Mouse (Mus musculus) urinary bladder, postnatal 14 days (tissue): Measurements from ENCODE around the gene Txk.

ENCODE experiments used
- DNase-seq: peaks from one replicate; pipeline ENCODE4 v3.0.0; 2021; ENCODE audit warnings: low spot score

Gene Txk

DNA sequence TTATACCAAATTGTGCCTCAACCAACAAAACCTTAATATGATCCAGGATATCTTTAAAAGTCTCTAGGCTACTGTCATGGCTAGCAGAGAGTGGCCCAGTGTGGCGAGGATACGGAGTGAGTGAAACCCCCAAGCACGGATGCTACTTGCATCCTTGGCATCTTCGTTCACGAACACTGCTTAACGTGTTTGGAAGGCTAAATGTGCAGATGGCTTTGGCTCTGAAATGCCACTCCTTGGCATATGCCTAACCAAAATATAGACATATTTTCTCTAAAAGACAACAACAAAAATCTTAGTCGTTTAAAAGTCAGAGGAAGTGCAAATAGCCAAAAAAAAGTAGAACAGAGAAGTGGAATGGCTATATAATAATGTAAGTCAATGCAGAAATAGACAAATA is 63.0 kb downstream of the Txk start:
- DNase-seq: no peak

DNA sequence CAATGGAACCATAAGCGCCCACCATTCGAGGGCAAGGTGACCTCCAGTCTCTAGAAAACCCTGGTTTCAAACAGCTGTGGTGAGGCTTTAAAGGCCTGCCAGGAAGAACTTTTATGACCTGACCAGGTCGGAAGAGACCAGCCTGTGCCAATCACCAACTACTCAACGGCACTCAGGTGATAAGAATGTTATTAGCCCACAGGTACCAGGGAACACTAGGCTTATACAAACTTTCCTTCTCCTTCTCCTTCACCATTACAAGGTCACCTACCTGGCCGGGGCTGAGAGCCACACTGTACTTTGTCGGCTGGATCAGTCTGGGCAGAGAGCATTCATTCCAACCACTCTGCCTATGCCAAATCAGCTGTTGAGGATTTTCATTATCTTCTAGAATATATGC is 71.1 kb downstream of the Txk start:
- DNase-seq: no peak

DNA sequence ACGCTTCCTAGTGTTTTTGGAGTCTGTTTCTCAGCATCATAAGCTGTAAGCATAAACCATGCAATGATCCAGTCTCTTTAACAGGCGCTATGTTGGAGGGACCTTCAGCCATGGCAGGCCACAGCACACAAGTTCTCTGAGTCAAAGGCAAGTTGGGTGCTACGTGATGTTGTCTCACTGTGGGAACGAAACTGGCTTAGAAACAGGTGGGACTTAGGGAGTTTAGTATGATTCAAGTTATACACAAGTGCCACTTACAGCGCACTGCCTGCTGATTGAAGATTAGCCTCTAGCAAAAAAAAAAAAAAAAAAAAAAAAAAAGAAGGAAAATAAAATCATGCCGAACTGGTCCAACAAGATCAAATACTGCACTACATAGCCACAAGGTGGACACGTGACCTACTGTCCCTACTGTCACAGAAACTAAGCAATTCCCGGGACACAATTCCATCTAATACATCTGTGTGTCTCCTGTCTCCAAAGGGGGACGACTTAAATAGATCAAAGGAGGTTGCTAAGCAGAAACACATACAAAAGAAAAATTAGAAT is 77.5 kb downstream of the Txk start:
- peak; percentile 18 for DNase-seq

DNA sequence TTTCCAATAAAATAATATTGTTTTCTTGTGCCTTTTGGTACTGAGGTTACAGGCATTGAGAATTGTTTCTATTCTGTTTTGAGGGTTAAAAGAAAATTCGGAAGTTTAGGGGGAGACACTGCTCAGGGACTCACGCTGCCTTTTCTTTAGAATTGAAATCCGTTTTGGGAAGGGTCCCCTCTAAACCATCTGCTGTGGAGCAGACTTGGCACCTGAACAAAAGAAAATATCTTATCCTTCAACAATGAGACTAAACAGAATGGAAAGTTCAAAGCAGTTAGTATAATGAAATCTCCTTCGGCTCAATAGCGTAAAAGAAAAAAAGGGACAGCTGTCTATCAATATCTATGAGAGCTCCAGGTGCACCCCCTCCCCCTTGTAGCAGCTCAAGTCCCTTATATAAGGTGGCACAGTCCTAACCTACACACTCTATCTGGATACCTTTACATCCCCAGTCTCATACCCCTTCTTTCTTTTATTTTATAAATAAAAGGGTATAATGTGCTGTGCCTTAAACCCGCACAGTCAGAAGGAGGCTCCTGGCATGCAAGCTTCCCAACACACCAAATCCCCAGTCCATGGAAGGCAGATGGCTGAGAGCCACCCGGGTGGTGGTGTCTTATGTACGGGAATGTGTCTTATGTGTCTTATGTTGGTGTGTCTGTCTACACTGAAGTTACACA is 81.4 kb downstream of the Txk start:
- no peak for DNase-seq

DNA sequence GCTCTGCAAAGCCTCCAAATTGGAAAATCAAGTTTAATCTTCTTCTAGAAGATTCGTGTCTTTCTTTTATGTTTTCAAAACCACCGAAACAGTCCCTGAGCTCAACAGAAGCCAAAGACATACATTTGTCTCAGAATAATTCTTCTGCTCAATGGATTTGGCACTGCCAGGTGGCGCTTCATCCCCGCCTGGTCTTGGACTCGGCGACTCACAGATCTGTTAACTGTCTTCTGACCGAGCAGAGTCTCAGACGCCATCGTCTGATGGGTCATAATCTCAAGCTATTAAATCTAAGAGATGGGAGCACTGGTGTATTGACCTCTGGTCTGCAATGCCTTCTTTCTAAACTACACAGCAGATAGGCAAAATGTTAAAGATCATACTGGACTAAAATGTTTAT is 84.2 kb downstream of the Txk start:
- DNase-seq: no peak

DNA sequence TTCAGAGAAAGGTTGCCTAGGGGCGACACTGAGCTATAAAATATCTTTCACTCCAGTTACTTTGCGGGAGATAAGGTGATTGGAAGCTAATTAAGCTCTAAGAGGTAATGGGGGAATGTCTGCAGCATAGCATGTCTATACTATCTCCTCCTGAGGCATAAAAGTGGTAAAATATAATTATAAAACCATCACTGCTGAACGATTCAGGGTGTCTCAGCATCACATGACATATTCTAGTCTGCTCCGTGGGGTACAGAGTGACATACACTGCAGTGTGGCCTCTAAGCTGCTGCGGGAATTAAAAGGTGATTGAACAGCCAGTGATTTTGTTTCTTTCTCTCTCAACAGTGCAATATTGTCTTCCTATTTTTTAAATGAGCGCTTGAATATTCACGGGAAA is 86.1 kb downstream of the Txk start:
- DNase-seq: no peak

DNA sequence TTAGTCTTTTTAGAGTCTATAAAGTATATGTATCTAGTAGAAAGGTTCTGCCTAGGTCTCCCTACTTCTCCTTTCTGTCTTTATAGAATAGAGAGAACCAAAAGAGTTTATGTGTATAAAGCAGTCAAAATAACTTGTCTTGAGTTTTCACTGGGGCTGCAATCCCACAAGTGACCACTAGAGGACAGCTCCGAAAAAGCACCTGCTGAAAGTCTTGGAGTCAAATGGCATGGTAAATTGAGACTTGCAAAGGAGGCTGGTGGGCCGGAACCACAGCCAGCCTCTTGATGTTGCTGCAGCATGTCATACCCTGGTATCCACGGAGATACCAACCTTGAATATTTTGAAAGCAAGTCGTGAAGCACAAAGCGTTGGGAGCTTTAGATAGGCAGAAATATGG is 87.3 kb downstream of the Txk start:
- DNase-seq: peak; percentile 66

DNA sequence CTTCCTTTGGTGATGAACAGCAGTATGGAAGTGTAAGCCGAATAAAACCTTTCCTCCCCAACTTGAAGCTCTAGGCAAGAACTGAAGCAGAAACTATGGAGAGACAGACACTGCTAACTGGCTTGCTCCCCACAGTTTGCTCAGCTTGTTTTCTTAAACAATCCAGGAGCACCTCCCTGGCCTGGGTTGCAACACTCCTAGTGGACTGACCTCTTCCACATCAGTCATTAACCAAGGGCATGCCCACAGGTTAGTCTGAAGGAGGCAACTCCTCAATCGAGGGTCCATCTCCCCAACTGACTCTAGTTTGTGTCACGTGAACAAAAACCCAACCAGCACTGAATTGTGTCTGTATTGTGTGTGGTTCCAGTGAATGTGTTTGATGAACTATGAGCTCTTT is 87.7 kb downstream of the Txk start:
- no peak for DNase-seq

DNA sequence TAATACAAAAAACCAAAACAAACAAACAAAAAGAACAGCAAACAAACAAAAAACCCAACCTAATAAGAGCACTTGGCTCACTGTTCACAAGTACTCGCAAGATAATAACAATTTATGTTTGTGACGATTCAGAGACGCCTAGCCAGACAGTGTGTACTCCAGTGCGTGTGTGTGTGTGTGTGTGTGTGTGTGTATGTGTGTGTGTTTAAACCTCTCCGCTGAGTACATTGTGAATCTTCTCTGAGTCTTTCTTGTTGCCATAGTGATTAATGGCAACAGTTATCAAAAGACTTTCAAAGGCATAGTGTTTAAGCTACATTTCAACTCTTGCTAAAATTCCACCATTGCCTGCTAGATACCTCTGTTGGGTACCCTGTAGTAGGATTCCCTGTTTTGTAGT is 88.5 kb downstream of the Txk start:
- DNase-seq: no peak

DNA sequence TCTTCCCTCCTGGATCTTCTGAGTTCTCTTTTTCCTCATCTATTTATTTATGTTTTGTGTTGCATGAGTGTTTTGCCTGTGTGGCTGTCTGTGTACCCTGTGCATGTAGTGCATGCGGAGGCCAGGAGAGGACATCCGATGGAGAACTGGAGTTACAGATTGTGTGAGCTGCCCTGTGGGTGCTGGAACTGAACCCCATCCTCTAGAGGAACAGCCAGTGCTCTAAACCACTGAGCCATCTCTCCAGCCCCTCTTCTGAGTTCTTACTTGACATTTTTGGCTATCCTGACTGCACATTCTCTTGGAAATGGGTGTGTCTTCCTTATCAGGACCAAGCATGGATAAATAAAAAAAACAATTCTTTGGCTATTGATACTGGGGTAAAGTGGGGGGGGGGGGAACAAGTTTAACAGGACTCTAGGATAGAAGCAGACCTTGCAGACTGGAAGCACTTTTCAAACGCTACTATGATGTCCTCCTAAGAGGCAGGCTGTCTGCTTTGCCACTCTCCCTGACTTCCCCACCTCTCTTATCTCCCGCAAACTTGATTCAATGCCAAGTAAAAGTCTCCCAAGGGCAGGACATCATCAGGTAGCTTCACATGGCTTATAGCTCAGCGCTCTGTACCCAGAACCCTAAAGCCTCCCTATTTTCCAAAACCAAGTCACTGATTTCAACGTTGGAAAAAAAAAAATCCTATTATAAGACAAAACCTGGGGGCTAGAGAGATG is 91.4 kb downstream of the Txk start:
- no peak for DNase-seq

DNA sequence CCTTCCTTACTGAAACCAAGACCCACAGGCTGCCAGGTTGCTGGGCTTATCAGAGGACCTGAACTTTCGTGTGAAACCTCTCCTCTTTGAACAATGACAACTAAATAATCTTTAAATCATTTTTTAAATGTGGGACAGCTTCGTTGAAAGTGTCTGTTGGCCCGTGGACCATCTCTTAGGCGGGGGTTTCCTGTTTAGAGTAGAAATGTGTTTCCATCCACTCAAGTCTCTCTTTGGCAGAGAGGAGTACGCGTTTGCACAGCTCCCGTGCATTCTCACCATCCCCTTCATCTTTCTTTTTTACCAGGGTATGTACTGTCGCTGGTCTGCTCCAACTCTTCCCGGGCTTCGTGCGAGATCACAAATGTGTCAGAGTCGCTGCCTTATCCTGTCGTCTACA is 94.2 kb downstream of the Txk start:
- DNase-seq: no peak

DNA sequence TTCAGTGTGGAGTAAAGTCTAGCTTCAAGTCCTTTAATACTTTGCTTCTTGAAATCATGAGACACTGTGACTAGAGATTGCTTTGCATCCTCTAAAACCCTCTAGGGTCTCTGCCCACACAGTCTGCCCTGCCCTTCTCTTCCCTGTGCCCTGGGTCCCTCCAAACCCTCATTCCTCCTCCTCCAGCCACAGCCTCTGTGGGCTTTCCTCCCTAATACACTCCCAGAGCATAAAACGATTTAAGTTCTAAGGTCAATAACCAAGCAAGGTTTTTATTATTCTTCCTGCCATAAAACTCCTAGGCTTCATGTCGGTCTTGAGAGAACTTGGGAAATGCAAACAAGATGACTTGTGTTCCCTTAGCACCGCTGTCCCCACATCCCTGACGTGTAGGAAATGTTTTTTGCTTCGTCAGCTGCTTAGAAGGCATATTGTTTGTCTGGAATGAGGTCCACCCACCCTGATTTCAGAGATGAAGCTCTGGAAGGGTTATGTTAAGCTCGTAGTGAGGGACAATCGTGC is 96.2 kb downstream of the Txk start:
- no peak for DNase-seq

DNA sequence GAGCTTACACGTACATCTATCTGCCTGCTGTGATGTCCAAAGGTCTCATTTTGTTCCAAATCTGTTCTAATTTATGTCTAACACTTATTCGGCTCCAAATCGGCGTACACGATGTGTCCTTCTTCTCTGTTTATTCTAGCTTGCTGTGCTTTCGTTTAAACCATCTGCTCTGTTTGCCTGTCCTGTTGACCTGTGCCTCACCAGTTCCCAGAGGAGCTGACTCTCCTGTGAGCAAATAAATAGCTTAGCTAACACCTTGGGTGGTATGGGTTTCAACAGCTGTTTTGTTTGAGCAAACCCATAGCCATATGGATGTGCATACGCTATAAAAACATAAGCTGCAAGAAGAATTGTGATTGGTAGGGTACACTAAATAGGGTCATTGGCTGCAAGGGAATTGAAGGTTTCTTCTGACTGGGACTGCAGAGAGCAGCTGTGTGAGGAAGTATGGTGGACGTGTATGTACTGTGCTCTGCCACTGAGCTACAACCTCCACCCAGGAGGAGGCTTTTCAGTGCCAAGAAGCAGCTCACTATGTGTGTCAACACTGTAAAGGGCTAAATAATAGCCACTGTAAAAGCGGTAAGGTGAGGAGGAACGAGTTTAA is 99.4 kb downstream of the Txk start:
- no peak for DNase-seq

DNA sequence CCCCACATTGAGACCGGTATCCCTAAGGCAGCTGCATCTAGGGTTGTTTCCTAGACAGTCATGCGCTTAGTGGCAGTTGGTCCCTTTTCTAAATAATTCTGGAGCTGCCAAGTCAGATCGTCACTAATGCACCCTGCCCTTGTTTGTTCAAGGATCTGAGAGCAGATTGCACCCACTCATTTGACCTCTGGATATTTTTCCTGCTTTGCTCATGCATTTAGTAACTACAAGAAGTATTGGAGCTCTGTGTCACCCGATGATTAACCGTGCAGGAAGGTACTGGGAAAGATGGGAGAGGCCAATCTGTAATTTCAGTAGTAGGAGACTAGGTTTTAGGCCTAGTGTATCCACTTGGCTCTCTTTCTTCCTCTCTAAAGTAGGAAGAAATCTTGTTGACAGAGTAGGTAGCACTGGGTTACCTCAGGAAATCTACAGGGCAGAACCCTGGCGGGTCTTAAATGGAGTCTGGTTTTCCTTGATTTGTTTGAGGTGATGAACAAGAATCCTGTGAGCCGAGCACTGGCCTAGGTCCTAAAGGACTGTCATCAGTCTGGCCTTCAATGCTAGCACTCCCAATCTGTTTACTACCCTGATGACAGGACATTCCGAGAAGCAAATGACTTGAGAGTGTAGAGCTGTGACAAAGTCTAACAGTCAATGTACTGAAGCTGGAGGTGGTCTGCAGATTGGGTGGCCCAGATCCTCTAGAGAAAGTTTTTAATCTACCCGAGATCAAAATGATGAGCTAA is 103.4 kb downstream of the Txk start:
- DNase-seq: peak; percentile 24

DNA sequence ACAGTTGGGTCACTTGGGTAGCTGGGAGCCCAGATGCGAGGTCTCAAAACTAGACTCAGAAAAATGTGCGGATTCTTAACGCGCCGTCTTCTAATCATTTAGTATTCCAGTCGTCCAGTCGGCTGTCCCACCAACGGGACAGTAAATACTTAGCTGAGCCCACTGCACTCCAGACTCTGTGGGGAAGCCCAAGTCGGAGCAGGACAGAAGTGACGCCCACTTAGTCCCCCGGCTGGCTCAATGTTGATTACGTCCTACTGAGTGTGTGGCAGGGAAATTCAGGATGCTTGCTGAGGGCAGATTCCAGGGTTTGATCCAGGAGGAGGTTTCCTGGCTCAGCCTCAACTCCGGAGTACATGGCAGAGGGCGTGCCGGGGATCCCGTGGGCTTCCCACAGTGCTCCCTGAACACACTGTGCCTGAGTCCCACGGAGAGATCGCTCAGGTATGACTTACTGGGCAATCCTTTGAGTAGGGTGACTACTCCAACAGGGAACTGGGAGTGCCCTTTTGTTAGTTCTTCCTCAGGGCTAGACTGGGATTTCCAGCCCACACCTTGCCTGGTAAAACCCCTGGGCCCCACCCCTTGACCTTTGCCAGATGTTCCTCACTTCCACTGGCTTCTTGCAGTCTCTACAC is 104.5 kb downstream of the Txk start:
- no peak for DNase-seq

DNA sequence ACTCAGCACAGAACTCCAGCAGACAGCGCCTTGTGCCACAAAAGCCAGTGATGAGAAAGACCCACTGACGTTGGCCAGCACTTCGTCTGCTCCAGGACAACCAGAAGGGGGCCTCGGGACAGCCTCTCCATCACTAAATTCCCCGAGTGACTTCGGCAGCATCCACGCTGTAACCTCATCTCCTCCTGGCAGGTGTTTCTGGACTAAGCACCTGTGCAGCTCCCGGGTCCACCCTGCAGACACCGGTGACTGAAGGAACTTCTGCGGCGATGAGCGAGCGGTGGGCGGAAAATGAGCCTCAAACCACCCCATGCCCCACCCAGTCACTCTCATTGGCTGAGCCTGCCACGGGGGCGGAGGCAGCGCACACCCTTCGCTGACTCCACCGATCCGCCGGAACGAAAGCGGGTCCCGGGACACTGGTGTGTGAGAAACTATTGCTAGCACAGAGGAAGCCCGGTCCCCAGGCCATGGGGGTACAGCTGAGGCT is 105.1 kb downstream of the Txk start, which contains the start of gene Nipal1:
Nipal1 (plus strand) TSS at position 378 of the 490 bp plus-strand sequence.
- DNase-seq: peak; percentile 72

DNA sequence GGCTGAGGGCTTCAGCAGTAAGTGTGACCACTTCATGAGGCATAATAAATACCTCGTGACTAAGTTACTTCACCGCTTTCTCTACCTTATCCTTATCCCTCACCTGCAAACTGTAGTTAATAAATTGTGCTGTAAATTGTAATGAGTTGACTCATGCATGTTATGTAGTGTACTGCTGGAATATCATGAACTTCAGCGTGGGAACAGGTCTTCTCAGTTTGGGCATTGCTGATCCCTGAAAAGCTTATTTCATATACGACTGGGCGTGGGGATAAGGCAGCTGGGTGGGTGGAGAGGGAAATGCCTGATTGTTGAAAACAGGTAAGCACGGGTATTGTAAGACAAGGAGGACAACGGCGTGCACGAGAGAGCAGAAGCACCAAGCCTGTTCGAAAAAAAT is 105.6 kb downstream of the Txk start:
- no peak for DNase-seq

DNA sequence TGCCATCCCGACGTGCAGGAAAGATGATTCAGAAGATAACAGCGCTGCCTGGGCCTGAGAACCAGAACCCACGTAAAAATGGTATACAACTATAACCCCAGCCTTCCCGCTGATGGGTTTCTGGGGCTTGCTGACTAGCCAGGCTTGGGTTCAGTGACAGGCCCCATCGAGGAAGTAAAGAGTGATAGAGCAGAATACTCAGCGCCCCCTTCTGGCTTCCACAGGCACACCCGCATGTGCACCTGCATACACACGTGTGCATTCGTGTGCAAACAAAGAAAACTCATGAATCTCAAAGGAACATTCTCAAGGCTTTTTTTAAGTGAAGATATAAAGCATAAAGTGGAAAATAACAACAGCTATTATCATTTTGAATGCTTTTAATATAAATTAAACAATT is 106.4 kb downstream of the Txk start:
- DNase-seq: no peak
